8 mouse cellular contexts compared by ENCODE assay signal in the genomic region with DNA sequence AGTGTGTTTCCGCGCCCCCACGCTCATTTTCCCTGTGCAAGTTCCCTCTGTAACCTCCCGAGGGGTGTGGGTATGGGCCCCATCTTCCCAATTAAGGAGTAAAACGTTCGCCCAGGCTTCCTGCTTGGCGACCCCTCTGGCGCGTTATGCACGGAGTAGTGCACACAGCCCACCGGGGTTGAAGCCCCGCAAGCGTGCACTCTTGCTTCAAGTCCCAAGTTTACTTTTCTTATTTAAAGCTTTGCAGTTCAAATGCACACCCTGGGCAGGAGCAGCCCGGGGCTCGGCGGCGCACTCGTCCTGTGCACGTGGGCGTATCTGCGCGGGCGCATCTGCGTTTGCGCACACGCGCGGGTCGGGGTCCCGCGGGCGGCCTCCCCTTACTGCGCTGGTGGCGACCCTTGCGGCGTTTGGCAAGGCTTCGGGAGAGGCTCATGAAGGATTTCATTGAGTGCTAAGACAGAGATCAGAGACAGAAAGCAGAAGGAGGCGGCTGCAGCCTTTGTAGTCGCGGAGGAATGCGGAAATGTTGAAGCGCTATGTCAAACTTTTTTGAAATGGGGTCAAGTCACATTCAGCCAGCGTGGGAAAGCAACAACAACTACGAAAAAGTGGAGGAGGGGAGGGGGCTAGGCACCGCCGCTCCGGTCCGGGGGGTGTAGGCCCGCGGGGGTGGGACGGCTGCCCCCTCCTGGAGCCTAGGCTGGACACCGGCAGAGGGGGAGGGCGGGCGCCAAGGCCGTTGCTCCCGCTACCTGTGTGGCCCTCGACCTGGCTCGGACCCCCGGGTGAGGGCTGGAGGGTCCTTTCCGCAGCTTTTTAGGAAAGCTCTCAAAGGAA. TPM values are rescaled to one million over a fixed set of nuclear protein-coding genes. Genes with fewer than 3 reads are reported as not detected.
DNase-seq lines count a peak whose midpoint lies in the region; ATAC-seq and TF ChIP-seq lines count a peak whose summit lies in the region.

No protein-coding gene starts in this region.

- peaks cover 40% of the 10 kb centered on the region for H3K4me1 ChIP-seq in liver, embryonic 15.5 days (replicated peaks)
- 0 out of 2 replicates have a peak, but pooled peaks cover 3% of the 10 kb centered on the region for H3K4me1 ChIP-seq in neural tube, embryonic 11.5 days (ENCODE audit: control insufficient read depth, insufficient read depth, low read length)
- peaks cover 10% of the 10 kb centered on the region for H3K4me1 ChIP-seq in testis, adult 2 months (ENCODE audit: control insufficient read depth, insufficient read depth, low read length)

- no peaks in the 10 kb centered on the region for H3K9me3 ChIP-seq in liver, embryonic 15.5 days (replicated peaks)
- no peaks in the 10 kb centered on the region for H3K9me3 ChIP-seq in neural tube, embryonic 11.5 days (ENCODE audit: control insufficient read depth, low read length)

- H3K27me3 ChIP-seq in liver, embryonic 15.5 days: peaks cover 14% of the 10 kb centered on the region
- H3K27me3 ChIP-seq in neural tube, embryonic 11.5 days (ENCODE audit: control insufficient read depth, insufficient read depth, low read length): peaks cover 16% of the 10 kb centered on the region; the same call in 1 of the 2 replicates
- no peaks in the 10 kb centered on the region for H3K27me3 ChIP-seq in testis, adult 2 months (ENCODE audit: control insufficient read depth, insufficient read depth, low read length)

- H3K27ac ChIP-seq in liver, embryonic 15.5 days (replicated peaks): peak overlapping the region; percentile 77
- 0 out of 2 replicates have a peak overlapping the region, but pooled peaks have one; percentile 8 for H3K27ac ChIP-seq in neural tube, embryonic 11.5 days (ENCODE audit: low read depth, low read length)
- H3K27ac ChIP-seq in testis, adult 2 months (ENCODE audit: control insufficient read depth, insufficient read depth, low read depth, low read length): no peak overlapping the region

- no peak for TF ChIP-seq CTCF in testis, adult 2 months (IDR thresholded peaks at IDR 0.05; ENCODE audit: control insufficient read depth, insufficient read depth, insufficient replicate concordance, low read depth, low read length)

- no peak; the same call in 1 of the 2 replicates for TF ChIP-seq POLR2A in testis, adult 2 months (IDR thresholded peaks at IDR 0.05; ENCODE audit: control insufficient read depth, low read depth, low read length)

- H3K9ac ChIP-seq in liver, embryonic 15.5 days: peak overlapping the region; percentile 65
- peak overlapping the region; percentile 23 for H3K9ac ChIP-seq in neural tube, embryonic 11.5 days (ENCODE audit: low read length)

- H3K4me2 ChIP-seq in liver, embryonic 15.5 days: peak overlapping the region; percentile 94
- peak overlapping the region; percentile 89 for H3K4me2 ChIP-seq in neural tube, embryonic 11.5 days (ENCODE audit: low read depth)

- under 1% methylated on average over 60 of the region's 60 CpGs for WGBS in liver, embryonic 15.5 days (ENCODE audit: insufficient replicate concordance)
- WGBS in neural tube, embryonic 11.5 days: under 1% methylated on average over 60 of the region's 60 CpGs

- H3K4me3 ChIP-seq in liver, embryonic 15.5 days (replicated peaks): peak overlapping the region; percentile 71
- H3K4me3 ChIP-seq in neural tube, embryonic 11.5 days (ENCODE audit: low read depth, low read length): peak overlapping the region; percentile 57
- peak overlapping the region; percentile 89 for H3K4me3 ChIP-seq in testis, adult 2 months (ENCODE audit: control insufficient read depth, low read depth, low read length)

- peaks cover 6% of the 10 kb centered on the region; the same call in 1 of the 2 replicates for H3K36me3 ChIP-seq in liver, embryonic 15.5 days (replicated peaks)
- no peaks in the 10 kb centered on the region for H3K36me3 ChIP-seq in neural tube, embryonic 11.5 days (ENCODE audit: control insufficient read depth, insufficient read depth, low read length)
- H3K36me3 ChIP-seq in testis, adult 2 months (ENCODE audit: control insufficient read depth, insufficient read depth, low read length): no peaks in the 10 kb centered on the region

- DNase-seq in cerebellum, adult 18-20 months: peak; percentile 1 to 15
- DNase-seq in cerebellum, adult 9-10 months: no peak
- DNase-seq in embryo, embryonic 10 days (ENCODE audit: low spot score): peak; percentile 81
- DNase-seq in heart, adult 8-10 months (ENCODE audit: low spot score): peak; percentile 20
- DNase-seq in kidney, adult 8-10 months: peak; percentile 38 to 50
- peak; percentile 67 for DNase-seq in neural tube, embryonic 11.5 days (ENCODE audit: low spot score)

- ATAC-seq in liver, embryonic 15.5 days (ENCODE audit: insufficient read depth): peak; percentile 22
- peak; percentile 40 for ATAC-seq in neural tube, embryonic 11.5 days (ENCODE audit: insufficient read depth, low FRiP score, low TSS enrichment)

RNA-seq across cellular contexts. Expression of a gene that starts 0.9 kb away (rescaled TPM):
- total RNA-seq in heart, adult 8-10 months (2022): 1 to 10 TPM; 4.2 to 9.5 (median 6.3) TPM
- 19.2 and 19.3 TPM in 2 replicates for polyA plus RNA-seq in liver, embryonic 15.5 days (2015; fragmentation: Nextera tagmentation; extraction: Ambion mirVana)
- 12.2 and 14.1 TPM in 2 replicates for polyA plus RNA-seq in neural tube, embryonic 11.5 days (2014; fragmentation: Nextera tagmentation; extraction: Ambion mirVana)
- 5.1 and 5.6 TPM in 2 replicates for polyA plus RNA-seq in testis, adult 2 months (2012; rRNA removed)
